Mouse (Mus musculus): ENCODE results near the gene Itgav.

- no peak for TF ChIP-seq POLR2A (IDR thresholded peaks at IDR 0.05; ENCODE audit: insufficient read depth, low read depth, low read length)
- TF ChIP-seq CTCF (IDR thresholded peaks at IDR 0.05; ENCODE audit: insufficient read depth, low read depth, low read length): no peak
Observed at GRCm38 (mm10) chr2:83692651-83693545, 31.3 kb upstream of the Itgav start.

Measured in olfactory bulb, adult 2 months (tissue).